Mouse (Mus musculus): ENCODE measurements around the gene Olfr1221. TPM values are rescaled to one million over a fixed set of nuclear protein-coding genes. Genes with fewer than 3 reads are reported as not detected.

The Olfr1221 gene
- polyA plus RNA-seq, 1 experiment from 2014 or later: not detected

DNA sequence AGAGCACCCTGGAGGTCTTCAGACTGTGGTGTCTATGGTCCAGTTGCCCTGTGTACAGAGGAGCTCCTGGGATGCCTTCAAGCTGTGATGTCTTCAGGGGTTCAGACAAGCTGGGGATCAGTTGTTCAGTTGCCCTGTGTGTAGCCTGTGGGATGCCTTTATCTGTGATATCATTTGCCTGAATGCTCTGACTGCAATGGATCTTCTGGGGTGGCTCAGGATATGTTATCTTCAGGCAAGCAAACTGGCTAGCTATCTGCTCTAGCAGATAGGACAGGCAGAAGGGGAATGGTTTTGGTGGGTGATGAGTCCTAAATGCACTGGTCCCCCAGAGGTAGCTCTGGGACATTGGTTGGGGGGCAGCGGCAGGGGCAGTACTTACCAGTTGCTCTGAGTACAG, 23.2 kb downstream of the Olfr1221 start:
- Histone ChIP-seq H3K9ac (ENCODE audit: low read depth, low read length) (no peak overlapping the region), H3K27me3 (replicated peaks; ENCODE audit: control insufficient read depth, insufficient read depth, low read length) (no peaks in the 10 kb centered on the region), H3K9me3 (ENCODE audit: control insufficient read depth) (no peaks in the 10 kb centered on the region), H3K4me2 (replicated peaks; ENCODE audit: low read depth) (no peak overlapping the region), H3K36me3 (ENCODE audit: control insufficient read depth, insufficient read depth) (no peaks in the 10 kb centered on the region), H3K4me3 (ENCODE audit: low read depth, low read length) (no peak overlapping the region), H3K4me1 (replicated peaks; ENCODE audit: control insufficient read depth, insufficient read depth, low read length) (no peaks in the 10 kb centered on the region), H3K27ac (ENCODE audit: low read depth, low read length) (no peak overlapping the region)
- TF ChIP-seq CTCF (IDR thresholded peaks at IDR 0.05; ENCODE audit: low read depth): no peak
- WGBS: 100% methylated on average over 1 of the region's 1 CpGs
- ATAC-seq: no peak

DNA sequence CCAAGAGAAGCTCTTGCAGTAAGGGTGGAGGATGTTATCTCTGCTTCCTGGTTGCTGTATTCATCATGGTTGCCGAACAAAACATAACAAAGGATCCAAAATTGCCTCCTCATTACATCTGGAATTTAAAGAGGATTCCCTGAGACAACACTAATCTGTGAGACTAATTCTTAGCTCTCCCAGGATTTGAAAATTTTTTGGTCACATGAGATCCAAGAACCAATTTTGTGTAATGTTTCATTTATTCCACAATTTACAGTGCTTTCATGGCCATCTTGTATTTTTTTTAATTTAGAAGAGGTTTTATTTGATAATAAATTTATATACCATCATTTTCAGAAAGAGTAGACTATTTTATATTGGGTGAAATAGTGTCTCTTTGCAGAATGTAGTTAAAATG, 33.7 kb downstream of the Olfr1221 start, which contains the start of gene Olfr1219:
Olfr1219 (minus strand) TSS at position 101 of the 400 bp plus-strand sequence.
- ATAC-seq: no peak
- Histone ChIP-seq H3K4me1 (replicated peaks; ENCODE audit: control insufficient read depth, insufficient read depth, low read length) (no peaks in the 10 kb centered on the region), H3K9ac (ENCODE audit: low read depth, low read length) (no peak within 1 kb of the TSS), H3K9me3 (ENCODE audit: control insufficient read depth) (no peaks in the 10 kb centered on the region), H3K36me3 (ENCODE audit: control insufficient read depth, insufficient read depth) (no peaks in the 10 kb centered on the region), H3K4me2 (replicated peaks; ENCODE audit: low read depth) (no peak within 1 kb of the TSS), H3K4me3 (ENCODE audit: low read depth, low read length) (no peak within 1 kb of the TSS), H3K27ac (ENCODE audit: low read depth, low read length) (no peak within 1 kb of the TSS), H3K27me3 (replicated peaks; ENCODE audit: control insufficient read depth, insufficient read depth, low read length) (no peaks in the 10 kb centered on the region)
- 54% methylated on average over 1 of the region's 1 CpGs for whole genome bisulfite sequencing
- TF ChIP-seq CTCF (IDR thresholded peaks at IDR 0.05; ENCODE audit: low read depth): no peak

DNA sequence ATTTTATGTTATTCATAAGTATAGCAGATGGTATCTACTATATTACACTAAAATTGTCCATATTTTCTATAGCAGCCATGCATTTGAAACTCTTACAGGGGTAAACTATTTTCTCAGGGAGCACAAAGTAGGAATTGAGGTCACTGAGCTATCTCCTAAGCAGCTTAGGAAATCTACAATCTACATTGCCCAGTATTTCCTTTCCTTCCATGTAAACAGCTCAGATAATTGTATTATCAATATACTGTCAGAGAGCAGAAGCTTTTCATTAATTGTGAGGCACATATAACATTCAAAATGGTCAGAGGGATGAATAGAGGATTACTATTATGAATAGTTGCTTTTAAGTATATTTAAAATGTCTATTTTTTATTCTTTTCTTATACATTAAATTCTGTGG, 35.6 kb downstream of the Olfr1221 start:
- Histone ChIP-seq H3K4me3 (ENCODE audit: low read depth, low read length) (no peak overlapping the region), H3K27ac (ENCODE audit: low read depth, low read length) (no peak overlapping the region), H3K9me3 (ENCODE audit: control insufficient read depth) (no peaks in the 10 kb centered on the region), H3K36me3 (ENCODE audit: control insufficient read depth, insufficient read depth) (no peaks in the 10 kb centered on the region), H3K27me3 (replicated peaks; ENCODE audit: control insufficient read depth, insufficient read depth, low read length) (no peaks in the 10 kb centered on the region), H3K9ac (ENCODE audit: low read depth, low read length) (no peak overlapping the region), H3K4me1 (replicated peaks; ENCODE audit: control insufficient read depth, insufficient read depth, low read length) (no peaks in the 10 kb centered on the region), H3K4me2 (replicated peaks; ENCODE audit: low read depth) (no peak overlapping the region)
- no peak for TF ChIP-seq CTCF (IDR thresholded peaks at IDR 0.05; ENCODE audit: low read depth)
- no peak for ATAC-seq

DNA sequence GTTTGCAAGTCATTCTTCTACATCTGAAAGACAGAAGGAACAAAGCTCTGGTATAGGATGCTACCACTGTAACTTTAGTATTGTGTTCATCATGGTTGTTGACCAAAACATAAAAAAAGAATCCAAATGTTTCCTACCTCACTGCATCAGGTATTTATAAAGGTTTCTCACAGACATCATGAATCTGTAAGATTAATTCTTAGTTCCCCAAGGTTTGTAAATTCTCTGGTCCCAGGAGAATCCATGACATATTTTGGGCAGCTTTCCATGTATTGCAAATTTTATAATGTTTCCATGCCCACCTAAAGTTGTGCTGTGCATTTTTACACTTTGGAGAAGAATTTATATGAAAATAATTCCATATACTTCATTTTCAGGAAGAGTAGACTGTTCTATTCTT, 56.0 kb downstream of the Olfr1221 start, which contains the start of gene Olfr1218:
Olfr1218 (minus strand) TSS at position 101 of the 400 bp plus-strand sequence.
- TF ChIP-seq CTCF (IDR thresholded peaks at IDR 0.05; ENCODE audit: low read depth): no peak
- no peak within 1 kb of the TSS for H3K4me2 ChIP-seq (replicated peaks; ENCODE audit: low read depth)
- H3K27ac ChIP-seq (ENCODE audit: low read depth, low read length): no peak within 1 kb of the TSS
- no peak for ATAC-seq
- no peak within 1 kb of the TSS for H3K9ac ChIP-seq (ENCODE audit: low read depth, low read length)
- no peaks in the 10 kb centered on the region for H3K36me3 ChIP-seq (ENCODE audit: control insufficient read depth, insufficient read depth)
- H3K9me3 ChIP-seq (ENCODE audit: control insufficient read depth): no peaks in the 10 kb centered on the region
- H3K27me3 ChIP-seq (replicated peaks; ENCODE audit: control insufficient read depth, insufficient read depth, low read length): no peaks in the 10 kb centered on the region
- no peak within 1 kb of the TSS for H3K4me3 ChIP-seq (ENCODE audit: low read depth, low read length)
- no peaks in the 10 kb centered on the region for H3K4me1 ChIP-seq (replicated peaks; ENCODE audit: control insufficient read depth, insufficient read depth, low read length)

Other genes with a start within 250 kb of the Olfr1221 start
- gene Olfr1208, start 215.0 kb downstream of the Olfr1221 start, polyA plus RNA-seq (2015; fragmentation: Nextera tagmentation; extraction: Ambion mirVana): not detected in 2 replicates
- not detected in 2 replicates for gene Olfr1209, start 202.1 kb downstream of the Olfr1221 start, polyA plus RNA-seq (2015; fragmentation: Nextera tagmentation; extraction: Ambion mirVana)
- gene Olfr1211, start 179.2 kb downstream of the Olfr1221 start, polyA plus RNA-seq (2015; fragmentation: Nextera tagmentation; extraction: Ambion mirVana): not detected in 2 replicates
- not detected in 2 replicates for gene Olfr1212, start 163.3 kb downstream of the Olfr1221 start, polyA plus RNA-seq (2015; fragmentation: Nextera tagmentation; extraction: Ambion mirVana)
- not detected in 2 replicates for gene Gm13762, start 137.0 kb downstream of the Olfr1221 start, polyA plus RNA-seq (2015; fragmentation: Nextera tagmentation; extraction: Ambion mirVana)
- not detected in 2 replicates for gene Olfr1214, start 124.6 kb downstream of the Olfr1221 start, polyA plus RNA-seq (2015; fragmentation: Nextera tagmentation; extraction: Ambion mirVana)
- gene Olfr1215, start 110.3 kb downstream of the Olfr1221 start, polyA plus RNA-seq (2015; fragmentation: Nextera tagmentation; extraction: Ambion mirVana): not detected in 2 replicates
- not detected in 2 replicates for gene Olfr1216, start 98.9 kb downstream of the Olfr1221 start, polyA plus RNA-seq (2015; fragmentation: Nextera tagmentation; extraction: Ambion mirVana)
- not detected in 2 replicates for gene Olfr1217, start 85.2 kb downstream of the Olfr1221 start, polyA plus RNA-seq (2015; fragmentation: Nextera tagmentation; extraction: Ambion mirVana)
- gene Olfr1218, start 56.1 kb downstream of the Olfr1221 start, polyA plus RNA-seq (2015; fragmentation: Nextera tagmentation; extraction: Ambion mirVana): not detected in 2 replicates
- not detected in 2 replicates for gene Olfr1219, start 33.8 kb downstream of the Olfr1221 start, polyA plus RNA-seq (2015; fragmentation: Nextera tagmentation; extraction: Ambion mirVana)
- gene Olfr1220, start 10.4 kb downstream of the Olfr1221 start, polyA plus RNA-seq (2015; fragmentation: Nextera tagmentation; extraction: Ambion mirVana): not detected in 2 replicates
- not detected in 2 replicates for gene Olfr1222, start 15.8 kb upstream of the Olfr1221 start, polyA plus RNA-seq (2015; fragmentation: Nextera tagmentation; extraction: Ambion mirVana)
- not detected in 2 replicates for gene Olfr1223, start 34.3 kb upstream of the Olfr1221 start, polyA plus RNA-seq (2015; fragmentation: Nextera tagmentation; extraction: Ambion mirVana)
- not detected in 2 replicates for gene Olfr1224-ps1, start 46.8 kb upstream of the Olfr1221 start, polyA plus RNA-seq (2015; fragmentation: Nextera tagmentation; extraction: Ambion mirVana)
- not detected in 2 replicates for gene Olfr1225, start 57.4 kb upstream of the Olfr1221 start, polyA plus RNA-seq (2015; fragmentation: Nextera tagmentation; extraction: Ambion mirVana)
- gene Olfr1226, start 82.8 kb upstream of the Olfr1221 start, polyA plus RNA-seq (2015; fragmentation: Nextera tagmentation; extraction: Ambion mirVana): not detected in 2 replicates
- gene Olfr1228, start 136.8 kb upstream of the Olfr1221 start, polyA plus RNA-seq (2015; fragmentation: Nextera tagmentation; extraction: Ambion mirVana): not detected in 2 replicates
- not detected in 2 replicates for gene Olfr1229, start 170.7 kb upstream of the Olfr1221 start, polyA plus RNA-seq (2015; fragmentation: Nextera tagmentation; extraction: Ambion mirVana)
- not detected in 2 replicates for gene Olfr1230, start 180.0 kb upstream of the Olfr1221 start, polyA plus RNA-seq (2015; fragmentation: Nextera tagmentation; extraction: Ambion mirVana)
- gene Olfr1231, start 189.8 kb upstream of the Olfr1221 start, polyA plus RNA-seq (2015; fragmentation: Nextera tagmentation; extraction: Ambion mirVana): not detected in 2 replicates
- gene Olfr1232, start 212.4 kb upstream of the Olfr1221 start, polyA plus RNA-seq (2015; fragmentation: Nextera tagmentation; extraction: Ambion mirVana): not detected in 2 replicates
- not detected in 2 replicates for gene Olfr1233, start 225.1 kb upstream of the Olfr1221 start, polyA plus RNA-seq (2015; fragmentation: Nextera tagmentation; extraction: Ambion mirVana)
- not detected in 2 replicates for gene Olfr1234, start 247.6 kb upstream of the Olfr1221 start, polyA plus RNA-seq (2015; fragmentation: Nextera tagmentation; extraction: Ambion mirVana)